Mouse (Mus musculus) liver, embryonic 14.5 days (tissue): ENCODE data around the gene Akr1b3. TPM values are rescaled to one million over a fixed set of nuclear protein-coding genes. Genes with fewer than 3 reads are reported as not detected.

Experiments used
- ATAC-seq: fragments of 200-750 bp; cut with Nextera tagmentation; 2 replicates; pipeline ENCODE4 v1.8.0; 2017; ENCODE audit warnings: moderate number of reproducible peaks, mild to moderate bottlenecking, moderate library complexity; ENCODE audit not compliant: insufficient read depth
- DNase-seq, 3 experiments: peaks; one replicate each; pipeline ENCODE4 v3.0.0-alpha.2; 2012 to 2013; ENCODE audit warnings: low read depth in 3 of 3, low spot score in 3 of 3
- H3K27ac ChIP-seq: fragments of 300-500 bp; sonication (generic); 2 replicates; pipeline ENCODE4 v1.5.1; 2014; ENCODE audit warnings: moderate library complexity, mild to moderate bottlenecking, control low read depth, inconsistent platforms
- H3K27me3 ChIP-seq: fragments of 300-500 bp; sonication (generic); 2 replicates; pipeline ENCODE4 v1.6.1; 2014; ENCODE audit warnings: mild to moderate bottlenecking, low read length, moderate library complexity; ENCODE audit not compliant: control insufficient read depth, insufficient read depth
- H3K36me3 ChIP-seq: fragments of 300-500 bp; sonication (generic); replicated peaks from 2 replicates; pipeline ENCODE4 v1.6.1; 2014; ENCODE audit warnings: low read depth; ENCODE audit not compliant: control insufficient read depth, insufficient read depth
- H3K4me1 ChIP-seq, 2 experiments: fragments of 200-500 bp in 1 of 2; fragments of 300-500 bp in 1 of 2; sonication (generic) in 1 of 2; replicated peaks; 2 replicates each; pipeline ENCODE4 v1.6.1; 2012 to 2014; ENCODE audit warnings: antibody characterized with exemption in 1 of 2, inconsistent platforms in 1 of 2, low read length in 1 of 2; ENCODE audit not compliant: control insufficient read depth in 2 of 2, insufficient read depth in 2 of 2
- H3K4me2 ChIP-seq: fragments of 300-500 bp; sonication (generic); 2 replicates; pipeline ENCODE4 v1.6.1; 2014; ENCODE audit warnings: low read depth, mild to moderate bottlenecking, control low read depth, moderate library complexity
- H3K4me3 ChIP-seq, 2 experiments: fragments of 200-500 bp in 1 of 2; fragments of 300-500 bp in 1 of 2; sonication (generic) in 1 of 2; 2 replicates each; pipeline ENCODE4 v1.5.1; 2012 to 2014; ENCODE audit warnings: low read depth in 2 of 2, low read length in 2 of 2, mild to moderate bottlenecking in 2 of 2, control low read depth in 1 of 2, inconsistent platforms in 1 of 2, moderate library complexity in 1 of 2; ENCODE audit not compliant: insufficient read depth in 1 of 2
- H3K9ac ChIP-seq: fragments of 300-500 bp; sonication (generic); replicated peaks from 2 replicates; pipeline ENCODE4 v1.6.1; 2014; ENCODE audit warnings: mild to moderate bottlenecking, control low read depth, moderate library complexity
- H3K9me3 ChIP-seq: fragments of 300-500 bp; sonication (generic); 2 replicates; pipeline ENCODE4 v1.6.1; 2016; ENCODE audit warnings: low read length, mixed read lengths; ENCODE audit not compliant: control insufficient read depth
- CTCF ChIP-seq: IDR thresholded peaks from 2 replicates; pipeline ENCODE4 v1.5.1; 2016; ENCODE audit warnings: antibody characterized with exemption, low read depth, control low read depth
- EP300 ChIP-seq: IDR thresholded peaks from 2 replicates; pipeline ENCODE4 v1.6.1; 2016; ENCODE audit warnings: antibody characterized with exemption, low read depth
- WGBS: fragments of 180-500 bp; shearing (Covaris S2); extraction: QIAGEN DNeasy Blood & Tissue Kit; methylation state at CpG from one replicate; pipeline ENCODE4 v1.1.7; 2014; ENCODE audit not compliant: insufficient replicate concordance; 5-methylcytosine and 5-hydroxymethylcytosine counted together
- polyA plus RNA-seq, 2 experiments: library from polyadenylated mRNA; depleted of rRNA in 1 of 2; stranded (reverse) in 1 of 2; unstranded in 1 of 2; fragments of >200 nt; fragmentation: Nextera tagmentation in 1 of 2; extraction: Ambion mirVana in 1 of 2; gene quantifications; 2 replicates each; pipeline versions ENCODE4 v1.2.1 to v1.2.3; 2012 to 2014

The Akr1b3 gene
- polyA plus RNA-seq, 2 experiments: 32.2 to 50.4 TPM

- ATAC-seq (no peak), DNase-seq (no peak)
- H3K27ac ChIP-seq: no peak overlapping the region
- H3K9me3 ChIP-seq: no peaks in the 10 kb centered on the region
- TF ChIP-seq EP300: no peak
- TF ChIP-seq CTCF: no peak
- WGBS: 74% methylated on average over 11 of the region's 11 CpGs
- H3K27me3 ChIP-seq: no peaks in the 10 kb centered on the region
- H3K4me3 ChIP-seq: no peak overlapping the region
- no peaks in the 10 kb centered on the region; the same call in 1 of the 2 replicates for H3K36me3 ChIP-seq
- H3K4me1 ChIP-seq: no peaks in the 10 kb centered on the region
- no peak overlapping the region for H3K9ac ChIP-seq
- no peak overlapping the region for H3K4me2 ChIP-seq
Measured at GRCm38 (mm10) chr6:34310023-34310595, 7.2 kb downstream of the Akr1b3 start.

GRCm38 (mm10) chr6:34309526-34309925 lies 7.8 kb downstream of the Akr1b3 start:
- Histone ChIP-seq H3K9me3 (no peaks in the 10 kb centered on the region), H3K4me3 (no peak overlapping the region), H3K4me1 (no peaks in the 10 kb centered on the region), H3K27me3 (no peaks in the 10 kb centered on the region), H3K4me2 (no peak overlapping the region), H3K27ac (no peak overlapping the region), H3K36me3 (no peaks in the 10 kb centered on the region; the same call in 1 of the 2 replicates), H3K9ac (no peak overlapping the region)
- no peak for ATAC-seq
- DNase-seq: no peak
- WGBS: 75% methylated on average over 6 of the region's 6 CpGs
- TF ChIP-seq CTCF (no peak), EP300 (no peak)

GRCm38 (mm10) chr6:34306797-34307196 lies 10.5 kb downstream of the Akr1b3 start:
- TF ChIP-seq EP300 (no peak), CTCF (no peak)

GRCm38 (mm10) chr6:34304675-34305241 lies 12.5 kb downstream of the Akr1b3 start:
- Histone ChIP-seq H3K9ac (no peak overlapping the region), H3K36me3 (no peaks in the 10 kb centered on the region; the same call in 1 of the 2 replicates), H3K27ac (no peak overlapping the region), H3K4me1 (no peaks in the 10 kb centered on the region), H3K4me3 (no peak overlapping the region), H3K9me3 (no peaks in the 10 kb centered on the region), H3K4me2 (no peak overlapping the region), H3K27me3 (no peaks in the 10 kb centered on the region)
- no peak for DNase-seq
- ATAC-seq: no peak
- no peak for TF ChIP-seq EP300
- WGBS: 53% methylated on average over 10 of the region's 10 CpGs

More at GRCm38 (mm10) chr6:34306797-34307196, 10.5 kb downstream of the Akr1b3 start:
- Histone ChIP-seq H3K27me3 (no peaks in the 10 kb centered on the region), H3K9ac (no peak overlapping the region), H3K4me1 (no peaks in the 10 kb centered on the region), H3K9me3 (no peaks in the 10 kb centered on the region), H3K27ac (no peak overlapping the region), H3K36me3 (no peaks in the 10 kb centered on the region; the same call in 1 of the 2 replicates), H3K4me2 (no peak overlapping the region), H3K4me3 (no peak overlapping the region)
- 73% methylated on average over 6 of the region's 6 CpGs for WGBS
- ATAC-seq (no peak), DNase-seq (no peak)

GRCm38 (mm10) chr6:34297055-34297454 lies 20.2 kb downstream of the Akr1b3 start:
- WGBS: 65% methylated on average over 3 of the region's 3 CpGs
- Histone ChIP-seq H3K27ac (no peak overlapping the region), H3K4me1 (0 out of 4 replicates have a peak, but pooled peaks cover 0 to 2% of the 10 kb centered on the region in 2 experiments), H3K9me3 (no peaks in the 10 kb centered on the region), H3K27me3 (no peaks in the 10 kb centered on the region), H3K9ac (no peak overlapping the region), H3K4me3 (no peak overlapping the region), H3K4me2 (no peak overlapping the region), H3K36me3 (no peaks in the 10 kb centered on the region)
- ATAC-seq: no peak
- DNase-seq: no peak
- TF ChIP-seq EP300: no peak
- TF ChIP-seq CTCF: no peak
